Mouse (Mus musculus) bone marrow, adult 2 months (tissue): ENCODE measurements around the gene Plpp1.

Source experiments
- CTCF ChIP-seq: fragments of 200-500 bp; IDR thresholded peaks from 2 replicates; pipeline ENCODE4 v1.5.1; 2011; ENCODE audit warnings: low read length, control low read depth; ENCODE audit not compliant: control insufficient read depth, insufficient read depth
- POLR2A ChIP-seq: fragments of 200-500 bp; IDR thresholded peaks from 2 replicates; pipeline ENCODE4 v1.6.1; 2011; ENCODE audit warnings: low read depth, mild to moderate bottlenecking, control low read depth, low read length, borderline replicate concordance; ENCODE audit not compliant: control insufficient read depth

GRCm38 (mm10) chr13:112857921-112858320 lies 57.3 kb downstream of the Plpp1 start:
- TF ChIP-seq POLR2A, result no peak
- TF ChIP-seq CTCF, result no peak
